Mouse (Mus musculus) layer of hippocampus, postnatal 14 days (tissue): ENCODE results near the gene Gm9964. TPM values are rescaled to one million over a fixed set of nuclear protein-coding genes. Genes with fewer than 3 reads are reported as not detected.
A peak's percentile ranks its signal among the peaks of the same experiment; 100 is the strongest.

Experiments
- DNase-seq, 2 experiments: peaks; one replicate each; pipeline ENCODE4 v3.0.0; 2021 to 2022; ENCODE audit warnings: low spot score in 2 of 2, mixed read lengths in 1 of 2
- total RNA-seq, 2 experiments: library from RNA; stranded (reverse); gene quantifications; 2 replicates each; pipeline ENCODE4 v1.2.3; 2021

Gm9964 gene
- total RNA-seq, 2 experiments from 2014 or later: 0.57 to 0.81 TPM

- peak; percentile 94 for DNase-seq
Measured at GRCm38 (mm10) chr11:79254391-79255098, 42.2 kb downstream of the Gm9964 start, which contains the start of gene Wsb1. Gene Wsb1, minus strand, starts transcription at chr11:79254671.

GRCm38 (mm10) chr11:79253542-79254390 lies 42.9 kb downstream of the Gm9964 start:
- peak in 1 of 2 experiments; percentile 37 for DNase-seq

GRCm38 (mm10) chr11:79252881-79253541 lies 43.7 kb downstream of the Gm9964 start:
- no peak for DNase-seq

Other genes with a start within 250 kb of the Gm9964 start
- gene Ksr1, start 150.5 kb downstream of the Gm9964 start, total RNA-seq: 100 to 1,000 TPM; 154 to 158 TPM
- 10 to 100 TPM; 68.9 to 83.3 TPM for gene Wsb1, start 42.2 kb downstream of the Gm9964 start, total RNA-seq
- gene Nf1, start 42.8 kb upstream of the Gm9964 start, total RNA-seq: 100 to 1,000 TPM; 111 to 119 TPM
- 10 to 100 TPM; 77.1 to 86.3 TPM for gene Omg, start 207.2 kb upstream of the Gm9964 start, total RNA-seq
- under 1 TPM; 0.30 to 0.60 TPM for gene Evi2b, start 226.9 kb upstream of the Gm9964 start, total RNA-seq
- gene Evi2, start 233.7 kb upstream of the Gm9964 start, total RNA-seq: under 1 TPM in 1 of 2 experiments, not detected in 1; 0.14 TPM
- gene Evi2a, start 233.7 kb upstream of the Gm9964 start, total RNA-seq: 1 to 10 TPM; 7.4 to 8.7 TPM